Mouse (Mus musculus): ENCODE results near the gene Ppox. TPM values are rescaled to one million over a fixed set of nuclear protein-coding genes. Genes with fewer than 3 reads are reported as not detected.
A peak's percentile ranks its signal among the peaks of the same experiment; 100 is the strongest.

Ppox gene
- polyA plus RNA-seq, 1 experiment from 2014 or later = 68.0 TPM

DNA sequence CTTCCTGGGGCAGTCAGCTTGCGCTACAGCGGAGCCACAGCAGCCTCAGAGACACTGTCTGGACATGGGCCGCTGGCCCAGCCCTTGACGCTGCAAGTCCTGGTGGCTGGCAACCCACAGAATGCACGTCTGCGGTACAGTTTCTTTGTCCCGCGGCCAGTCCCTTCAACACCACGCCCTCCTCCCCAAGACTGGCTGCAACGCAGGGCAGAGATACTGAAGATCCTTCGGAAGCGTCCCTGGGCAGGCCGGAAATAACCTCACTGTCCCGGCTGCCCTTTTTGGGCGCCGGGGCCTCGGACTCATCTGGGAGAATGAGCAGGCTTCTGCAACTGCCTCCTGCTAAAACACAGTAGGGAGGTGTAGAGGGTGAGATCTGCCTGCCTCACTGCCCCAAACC, 22.1 kb downstream of the Ppox start:
- Histone ChIP-seq H3K9me3 (no peaks in the 10 kb centered on the region), H3K36me3 (replicated peaks) (no peaks in the 10 kb centered on the region), H3K4me3 (replicated peaks) (no peak overlapping the region), H3K27ac (no peak overlapping the region), H3K4me1 (peaks cover 18% of the 10 kb centered on the region), H3K4me2 (no peak overlapping the region), H3K9ac (no peak overlapping the region), H3K27me3 (peaks cover 4% of the 10 kb centered on the region; the same call in 1 of the 2 replicates)
- 84% methylated on average over 17 of the region's 17 CpGs for WGBS
- ATAC-seq (ENCODE audit: low FRiP score) = no peak

DNA sequence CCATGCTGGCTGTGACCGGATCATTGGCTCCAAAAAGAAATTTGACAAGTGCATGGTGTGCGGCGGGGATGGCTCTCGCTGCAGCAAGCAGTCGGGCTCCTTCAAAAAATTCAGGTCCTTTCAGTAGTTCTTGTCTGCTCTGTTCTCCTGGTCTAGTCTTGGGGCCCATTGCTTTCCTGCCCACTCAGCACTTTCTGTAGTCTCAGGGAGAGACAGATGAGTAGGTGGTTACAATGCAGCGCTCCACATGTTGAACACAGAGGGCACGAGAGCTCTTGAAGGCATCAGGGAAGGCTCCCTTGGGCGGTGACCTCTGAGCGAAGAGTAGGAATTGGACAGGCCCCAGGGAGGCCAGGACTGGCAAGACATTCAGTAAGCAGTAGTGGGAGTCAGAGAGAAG, 23.2 kb downstream of the Ppox start:
- H3K27ac ChIP-seq = no peak overlapping the region
- H3K27me3 ChIP-seq = peaks cover 8% of the 10 kb centered on the region
- H3K4me3 ChIP-seq (replicated peaks) = no peak overlapping the region
- peaks cover 12% of the 10 kb centered on the region for H3K4me1 ChIP-seq
- 90% methylated on average over 9 of the region's 9 CpGs for WGBS
- H3K9me3 ChIP-seq = no peaks in the 10 kb centered on the region
- no peak overlapping the region for H3K4me2 ChIP-seq
- no peak for ATAC-seq (ENCODE audit: low FRiP score)
- H3K9ac ChIP-seq = no peak overlapping the region
- H3K36me3 ChIP-seq (replicated peaks) = no peaks in the 10 kb centered on the region

DNA sequence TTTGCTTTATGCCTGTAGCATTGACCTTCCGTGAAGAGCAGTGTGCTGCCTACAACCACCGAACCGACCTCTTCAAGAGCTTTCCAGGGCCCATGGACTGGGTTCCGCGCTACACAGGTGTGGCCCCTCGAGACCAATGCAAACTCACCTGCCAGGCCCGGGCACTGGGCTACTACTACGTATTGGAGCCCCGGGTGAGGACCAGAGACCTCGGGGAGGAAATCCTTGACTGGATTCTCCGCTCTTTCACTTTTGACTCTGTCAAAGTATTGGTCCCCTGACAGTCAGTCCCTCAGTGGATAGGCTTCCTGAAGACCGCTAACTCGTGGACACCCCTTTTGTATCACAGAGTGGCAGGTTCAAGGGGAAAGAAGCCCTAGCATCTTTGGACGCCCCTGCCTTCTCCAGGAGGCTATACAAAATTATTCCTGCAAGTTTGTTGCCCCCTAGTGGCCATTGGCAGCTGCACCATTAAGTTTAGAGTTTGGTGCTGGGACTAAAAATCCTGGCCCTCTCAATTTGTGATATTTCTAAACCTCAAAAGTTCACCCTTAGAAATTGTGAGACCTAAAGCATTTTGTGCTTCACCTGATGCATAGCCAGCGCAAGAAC, 23.9 kb downstream of the Ppox start:
- no peak overlapping the region for H3K27ac ChIP-seq
- H3K9me3 ChIP-seq = no peaks in the 10 kb centered on the region
- H3K27me3 ChIP-seq = peaks cover 10% of the 10 kb centered on the region
- no peak overlapping the region for H3K4me2 ChIP-seq
- WGBS = 69% methylated on average over 15 of the region's 15 CpGs
- no peak overlapping the region for H3K4me3 ChIP-seq (replicated peaks)
- ATAC-seq (ENCODE audit: low FRiP score) = peak; percentile 28; the same call in 1 of the 2 replicates
- peaks cover 12% of the 10 kb centered on the region for H3K4me1 ChIP-seq
- no peak overlapping the region for H3K9ac ChIP-seq
- H3K36me3 ChIP-seq (replicated peaks) = no peaks in the 10 kb centered on the region

DNA sequence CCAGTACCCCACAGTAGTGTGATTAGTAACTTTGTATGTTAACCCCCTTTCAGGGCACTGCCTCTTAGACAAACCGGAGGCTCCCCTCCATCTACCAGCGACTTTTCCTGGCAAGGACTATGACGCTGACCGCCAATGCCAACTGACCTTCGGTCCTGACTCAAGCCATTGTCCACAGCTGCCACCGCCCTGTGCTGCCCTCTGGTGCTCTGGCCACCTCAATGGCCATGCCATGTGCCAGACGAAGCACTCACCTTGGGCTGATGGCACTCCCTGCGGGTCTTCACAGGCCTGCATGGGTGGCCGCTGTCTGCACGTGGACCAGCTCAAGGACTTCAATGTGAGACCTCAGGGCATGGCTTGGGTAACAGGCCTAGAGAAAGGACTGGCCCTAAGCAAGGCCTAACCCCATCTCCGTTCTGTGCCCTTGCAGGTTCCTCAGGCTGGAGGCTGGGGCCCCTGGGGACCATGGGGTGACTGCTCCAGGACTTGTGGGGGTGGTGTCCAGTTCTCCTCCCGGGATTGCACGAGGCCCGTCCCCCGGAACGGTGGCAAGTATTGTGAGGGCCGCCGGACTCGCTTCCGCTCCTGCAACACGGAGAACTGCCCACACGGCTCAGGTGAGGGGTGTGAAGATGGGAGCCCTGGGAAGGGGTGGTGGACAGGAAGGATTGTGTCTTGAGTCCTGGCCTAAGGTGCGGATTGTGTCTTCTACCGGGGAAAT, 24.7 kb downstream of the Ppox start:
- 90% methylated on average over 24 of the region's 24 CpGs for WGBS

DNA sequence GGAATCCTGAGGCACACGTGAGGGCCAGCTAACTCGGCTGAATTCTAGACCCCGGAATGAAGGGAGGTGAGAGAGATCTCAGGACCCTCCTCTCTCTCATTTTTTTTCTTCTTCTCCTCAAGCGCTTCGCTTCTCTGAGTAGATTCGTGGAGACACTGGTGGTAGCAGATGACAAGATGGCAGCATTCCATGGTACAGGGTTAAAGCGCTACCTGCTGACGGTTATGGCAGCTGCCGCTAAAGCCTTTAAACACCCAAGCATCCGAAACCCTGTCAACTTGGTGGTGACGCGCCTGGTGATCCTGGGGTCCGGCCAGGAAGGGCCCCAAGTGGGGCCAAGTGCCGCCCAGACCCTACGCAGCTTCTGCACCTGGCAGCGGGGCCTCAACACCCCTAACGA, 28.6 kb downstream of the Ppox start:
- Histone ChIP-seq H3K9me3 (no peaks in the 10 kb centered on the region), H3K27ac (peak overlapping the region; percentile 72), H3K4me2 (peak overlapping the region; percentile 47), H3K9ac (peak overlapping the region; percentile 36), H3K4me3 (replicated peaks) (peak overlapping the region; percentile 13; the same call in 1 of the 2 replicates), H3K36me3 (replicated peaks) (no peaks in the 10 kb centered on the region), H3K4me1 (peaks cover 44% of the 10 kb centered on the region), H3K27me3 (peaks cover 5% of the 10 kb centered on the region)
- 55% methylated on average over 17 of the region's 17 CpGs for WGBS
- no peak for ATAC-seq (ENCODE audit: low FRiP score)

More for the DNA sequence above, 24.7 kb downstream of the Ppox start:
- Histone ChIP-seq H3K36me3 (replicated peaks) (no peaks in the 10 kb centered on the region), H3K4me2 (no peak overlapping the region), H3K27me3 (peaks cover 10% of the 10 kb centered on the region), H3K4me3 (replicated peaks) (no peak overlapping the region), H3K9ac (no peak overlapping the region), H3K4me1 (peaks cover 18% of the 10 kb centered on the region), H3K9me3 (no peaks in the 10 kb centered on the region), H3K27ac (no peak overlapping the region)
- no peak for ATAC-seq (ENCODE audit: low FRiP score)

DNA sequence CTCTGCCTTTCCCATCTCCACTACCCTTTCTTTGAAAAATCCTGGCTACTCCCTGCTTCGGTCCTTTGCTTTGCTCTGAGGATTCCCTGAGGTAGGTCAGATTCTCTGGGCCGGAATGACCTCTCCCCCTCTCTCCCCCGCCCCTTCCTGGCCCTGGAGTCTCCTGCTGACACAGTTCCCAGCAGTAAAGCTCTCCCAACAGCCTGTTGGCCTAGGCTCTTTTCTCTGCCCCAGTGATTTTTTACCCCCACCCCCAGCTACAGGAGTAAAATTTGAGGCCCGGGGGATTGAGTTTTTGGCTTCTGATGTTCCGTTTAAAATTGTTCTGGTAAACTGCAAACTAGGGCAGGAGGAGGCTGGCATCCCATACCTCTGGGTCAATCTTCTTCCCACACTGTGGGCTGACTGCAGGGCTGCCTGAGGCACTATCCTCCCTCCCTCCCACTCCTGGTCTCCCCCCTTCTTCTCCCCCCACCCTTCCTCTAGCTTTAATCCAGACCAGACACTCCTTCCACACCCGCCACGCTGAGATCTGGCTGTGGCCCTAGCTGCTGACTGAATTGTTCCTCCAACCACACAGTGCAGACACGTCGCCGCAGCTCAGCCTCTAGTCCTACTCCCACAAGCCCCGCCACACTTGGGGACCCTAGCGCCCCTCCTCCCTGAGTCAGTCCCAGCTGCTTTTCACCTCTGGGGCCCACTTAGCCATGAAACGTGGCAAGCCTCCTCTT, 29.2 kb downstream of the Ppox start:
- Histone ChIP-seq H3K36me3 (replicated peaks) (no peaks in the 10 kb centered on the region), H3K4me3 (replicated peaks) (peak overlapping the region; percentile 22), H3K27me3 (peaks cover 5% of the 10 kb centered on the region), H3K27ac (peak overlapping the region; percentile 72), H3K4me1 (peaks cover 46% of the 10 kb centered on the region), H3K9ac (peak overlapping the region; percentile 44), H3K4me2 (peak overlapping the region; percentile 47), H3K9me3 (no peaks in the 10 kb centered on the region)
- ATAC-seq (ENCODE audit: low FRiP score) = no peak
- WGBS = 2% methylated on average over 13 of the region's 13 CpGs

DNA sequence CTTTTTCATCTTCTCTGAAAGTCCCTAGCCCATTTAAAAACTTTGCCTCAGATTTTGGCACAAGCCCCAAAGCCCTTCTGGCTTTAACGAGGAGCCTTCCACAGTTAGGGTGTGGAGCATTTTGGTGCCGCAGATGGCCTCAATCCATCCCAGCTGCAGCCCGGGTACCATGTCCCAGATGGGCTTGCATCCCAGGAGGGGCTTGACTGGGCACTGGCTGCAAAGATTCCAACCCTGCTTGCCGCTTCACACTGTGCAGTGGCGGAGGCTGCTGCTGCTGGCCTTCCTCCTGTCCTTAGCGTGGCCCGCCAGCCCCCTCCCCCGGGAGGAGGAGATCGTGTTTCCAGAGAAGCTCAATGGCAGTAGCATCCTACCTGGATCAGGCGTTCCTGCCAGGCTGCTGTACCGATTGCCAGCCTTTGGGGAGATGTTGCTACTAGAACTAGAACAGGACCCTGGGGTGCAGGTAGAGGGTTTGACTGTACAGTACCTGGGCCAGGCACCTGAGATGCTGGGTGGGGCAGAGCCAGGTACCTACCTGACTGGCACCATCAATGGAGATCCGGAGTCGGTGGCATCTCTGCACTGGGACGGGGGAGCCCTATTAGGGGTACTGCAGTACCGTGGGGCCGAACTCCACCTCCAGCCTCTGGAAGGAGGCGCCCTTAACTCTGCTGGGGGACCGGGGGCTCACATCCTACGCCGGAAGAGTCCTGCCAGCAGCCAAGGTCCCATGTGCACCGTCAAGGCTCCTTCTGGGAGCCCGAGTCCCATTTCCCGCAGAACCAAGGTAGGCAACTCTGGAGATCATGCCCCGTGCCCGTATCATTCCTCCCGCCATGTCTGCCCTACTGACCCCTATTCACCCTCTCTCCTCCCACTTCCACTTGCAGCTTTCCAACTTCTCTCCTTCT, 30.0 kb downstream of the Ppox start, which contains the start of gene Ndufs2:
Ndufs2 (minus strand) TSS at position 709 of the 914 bp plus-strand sequence.
- peak within 1 kb of the TSS; percentile 47 for H3K4me2 ChIP-seq
- H3K9ac ChIP-seq = peak within 1 kb of the TSS; percentile 44
- H3K9me3 ChIP-seq = no peaks in the 10 kb centered on the region
- peaks cover 52% of the 10 kb centered on the region for H3K4me1 ChIP-seq
- H3K27ac ChIP-seq = peak within 1 kb of the TSS; percentile 72
- ATAC-seq (ENCODE audit: low FRiP score) = no peak
- H3K27me3 ChIP-seq = peaks cover 5% of the 10 kb centered on the region
- peak within 1 kb of the TSS; percentile 22 for H3K4me3 ChIP-seq (replicated peaks)
- 12% methylated on average over 26 of the region's 26 CpGs for WGBS
- no peaks in the 10 kb centered on the region for H3K36me3 ChIP-seq (replicated peaks)

DNA sequence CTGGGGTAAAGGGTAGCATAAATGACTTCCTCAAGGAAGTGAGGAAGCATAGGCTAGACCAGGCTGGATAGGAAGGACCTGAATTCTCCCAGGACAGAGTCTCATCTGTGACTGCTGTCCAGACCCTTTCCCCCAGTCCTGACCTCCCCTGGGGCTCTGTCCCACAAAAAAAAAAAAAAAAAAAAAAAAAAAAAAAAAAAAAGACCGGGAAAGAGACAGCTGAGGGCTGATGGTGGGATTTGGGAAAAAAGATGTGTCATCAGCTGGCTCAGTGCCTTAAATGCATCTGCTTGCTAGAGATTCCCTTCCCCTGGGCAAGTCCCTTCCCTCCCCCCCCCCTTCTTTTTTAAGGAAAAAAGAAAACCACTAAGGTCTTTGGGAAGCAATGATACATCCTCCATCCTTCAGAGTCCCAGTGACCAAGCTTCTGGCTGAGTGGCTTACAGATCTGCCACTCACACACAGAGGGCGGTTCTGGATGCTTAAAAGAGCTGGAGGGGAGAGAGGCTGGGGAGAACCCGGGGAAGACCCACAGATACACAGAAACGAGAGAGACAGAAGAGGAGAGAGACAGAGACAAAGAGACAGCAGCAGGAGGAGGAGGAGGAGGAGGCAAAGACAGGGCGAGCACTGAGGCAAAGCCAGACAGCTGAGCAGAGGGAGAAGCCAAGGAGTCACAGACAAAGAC, 30.9 kb downstream of the Ppox start, which contains the start of gene Adamts4:
Adamts4 (plus strand) TSS at position 509 of the 688 bp plus-strand sequence.
- Histone ChIP-seq H3K4me1 (peaks cover 58% of the 10 kb centered on the region), H3K27me3 (peaks cover 5% of the 10 kb centered on the region), H3K4me2 (peak within 1 kb of the TSS; percentile 47), H3K27ac (peak within 1 kb of the TSS; percentile 72), H3K9me3 (no peaks in the 10 kb centered on the region), H3K36me3 (replicated peaks) (peaks cover 6% of the 10 kb centered on the region), H3K4me3 (replicated peaks) (peak within 1 kb of the TSS; percentile 22), H3K9ac (peak within 1 kb of the TSS; percentile 44)
- WGBS = 21% methylated on average over 5 of the region's 5 CpGs
- no peak for ATAC-seq (ENCODE audit: low FRiP score)

DNA sequence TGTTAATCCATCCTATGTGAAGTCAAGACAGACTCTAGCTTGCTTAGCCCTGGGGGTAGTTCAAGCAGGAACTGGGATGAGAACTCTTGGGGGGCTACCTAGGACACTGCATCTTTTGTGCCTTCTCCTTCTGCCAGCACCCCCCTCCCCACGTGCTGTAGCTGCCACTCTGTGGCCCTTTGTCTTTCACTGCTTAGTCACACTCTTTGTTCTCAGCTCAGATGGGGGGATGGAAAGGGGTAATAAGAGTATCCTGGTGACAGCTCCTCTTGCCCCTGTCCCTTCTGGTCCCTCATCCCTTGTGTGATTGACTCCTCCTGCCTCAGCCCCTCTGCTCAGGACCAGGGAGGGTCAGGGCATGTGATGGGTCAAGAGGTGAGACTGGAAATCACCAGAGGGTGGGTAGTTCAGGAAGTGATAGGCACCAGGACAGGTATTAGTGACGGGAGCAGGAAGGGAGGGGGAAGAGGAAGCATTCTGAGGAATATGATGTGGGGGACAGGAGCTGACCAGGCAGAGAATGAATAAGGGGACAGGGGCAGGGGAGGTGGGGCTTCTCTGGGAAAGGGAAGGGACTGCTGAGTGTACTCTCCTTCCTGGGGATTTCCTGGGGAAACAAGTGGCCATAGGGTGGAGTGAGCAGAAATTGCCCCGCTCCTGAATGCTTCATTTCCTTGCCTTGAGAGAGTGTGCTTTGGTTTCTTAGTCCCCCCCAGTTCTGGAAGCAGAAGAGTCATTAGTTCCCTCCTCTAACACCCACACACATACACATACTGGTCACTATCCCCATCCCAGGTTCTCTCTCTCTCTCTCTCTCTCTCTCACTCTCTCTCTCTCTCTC, 32.4 kb downstream of the Ppox start:
- Histone ChIP-seq H3K4me2 (no peak overlapping the region), H3K9me3 (no peaks in the 10 kb centered on the region), H3K9ac (no peak overlapping the region), H3K27ac (peak overlapping the region; percentile 26; the same call in 1 of the 2 replicates), H3K4me1 (peaks cover 58% of the 10 kb centered on the region), H3K27me3 (peaks cover 5% of the 10 kb centered on the region), H3K4me3 (replicated peaks) (no peak overlapping the region), H3K36me3 (replicated peaks) (peaks cover 15% of the 10 kb centered on the region)
- ATAC-seq (ENCODE audit: low FRiP score) = no peak
- WGBS = 43% methylated on average over 3 of the region's 3 CpGs

DNA sequence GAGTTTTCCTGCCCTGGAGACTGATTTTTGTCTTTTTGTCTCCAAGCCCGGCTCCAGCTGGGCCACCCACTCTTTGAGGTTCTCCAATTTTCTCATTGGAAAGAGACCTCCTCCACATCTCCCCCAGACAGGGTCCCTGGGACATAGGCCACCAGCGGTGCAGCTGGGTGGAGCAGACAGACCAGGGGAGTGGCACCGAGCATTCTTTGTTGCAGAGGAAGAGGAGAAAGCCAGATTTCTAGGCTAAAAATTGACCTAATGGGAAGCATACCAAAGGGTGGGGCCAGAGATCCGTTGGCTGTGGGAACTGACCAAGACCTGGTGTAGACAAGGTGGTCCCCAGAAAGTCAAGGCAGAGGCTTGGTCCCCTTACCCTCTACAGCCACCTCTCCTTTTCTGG, 33.1 kb downstream of the Ppox start:
- peaks cover 57% of the 10 kb centered on the region for H3K4me1 ChIP-seq
- H3K9ac ChIP-seq = no peak overlapping the region
- no peak overlapping the region for H3K4me3 ChIP-seq (replicated peaks)
- no peak for ATAC-seq (ENCODE audit: low FRiP score)
- peak overlapping the region; percentile 79; the same call in 1 of the 2 replicates for H3K4me2 ChIP-seq
- H3K9me3 ChIP-seq = no peaks in the 10 kb centered on the region
- WGBS = 24% methylated on average over 4 of the region's 4 CpGs
- H3K36me3 ChIP-seq (replicated peaks) = peaks cover 21% of the 10 kb centered on the region
- peak overlapping the region; percentile 80 for H3K27ac ChIP-seq
- peaks cover 3% of the 10 kb centered on the region; the same call in 1 of the 2 replicates for H3K27me3 ChIP-seq
